In genomic region chr11:109257824-109258223, GRCm38 (mm10) we compare ENCODE assay signal across 25 mouse cellular contexts. TPM values are rescaled to one million over a fixed set of nuclear protein-coding genes. Genes with fewer than 3 reads are reported as not detected.
DNase-seq lines count a peak whose midpoint lies in the region; TF ChIP-seq lines count a peak whose summit lies in the region.
"Had no signal": no experiment of that assay in that cellular context is flagged by ENCODE, and none has a peak within 500 bp of the region (broad histone marks: within the 10 kb centered on the region; RNA-seq: fewer than 3 reads in every experiment).

No protein-coding gene starts in this region.

- no peaks in the 10 kb centered on the region; the same call in 1 of the 2 replicates for H3K4me1 ChIP-seq in lung, adult 2 months (ENCODE audit: control insufficient read depth, insufficient read depth, low read length)
- H3K4me1 ChIP-seq: forebrain, embryonic 12.5 days; heart, embryonic 13.5 days; hindbrain, embryonic 10.5 days had no signal

- H3K27ac ChIP-seq in gastrocnemius, adult 2 months = no peak overlapping the region
- H3K27ac ChIP-seq in layer of hippocampus, adult 2 months = no peak overlapping the region
- H3K27ac ChIP-seq: embryonic facial prominence, embryonic 10.5 days; embryonic facial prominence, embryonic 13.5 days; forebrain, embryonic 12.5 days; heart, embryonic 10.5 days; heart, embryonic 13.5 days; hindbrain, embryonic 10.5 days had no signal

- no peak for DNase-seq in gastrocnemius, adult 2 months
- DNase-seq in gastrocnemius, adult 8-10 months (ENCODE audit: low spot score in 2 of 2) = no peak
- no peak for DNase-seq in layer of hippocampus, adult 2 months (ENCODE audit: low spot score in 2 of 2)
- no peak for DNase-seq in layer of hippocampus, postnatal 25 days (ENCODE audit: extremely low spot score in 1 of 2, low spot score in 1 of 2)
- peak; percentile 16 for DNase-seq in lung, postnatal 14 days
- DNase-seq in lung, adult 2 months = no peak
- peak; percentile 10 for DNase-seq in thymus, postnatal 14 days
- no peak for DNase-seq in thymus, postnatal 25 days
- DNase-seq: adrenal gland, adult 8-10 months; adrenal gland, postnatal 25 days; cerebellum, adult 11-12 months; cerebellum, adult 8-10 months; cerebellum, postnatal 36 days; embryo, embryonic 11 days; gastrocnemius, postnatal 14 days; heart, postnatal 36 days had no signal

- peak; percentile 44 for TF ChIP-seq CTCF in gastrocnemius, adult 2 months (IDR thresholded peaks at IDR 0.05)
- peak; percentile 52 for TF ChIP-seq CTCF in layer of hippocampus, adult 2 months (conservative IDR thresholded peaks at IDR 0.05)
- TF ChIP-seq CTCF in lung, adult 2 months (IDR thresholded peaks at IDR 0.05; ENCODE audit: insufficient read depth, low read length) = no peak

- intact Hi-C loops in gastrocnemius, adult 2 months (cut with DNase I) = no loop called here

- no peak for TF ChIP-seq POLR2A in lung, adult 2 months (IDR thresholded peaks at IDR 0.05; ENCODE audit: borderline replicate concordance, extremely low read depth, low read depth, low read length)

- WGBS in lung, adult 2 months = 85% methylated on average over 2 of the region's 2 CpGs

- no peak overlapping the region for H3K4me3 ChIP-seq in gastrocnemius, adult 2 months
- no peak overlapping the region for H3K4me3 ChIP-seq in layer of hippocampus, adult 2 months
- no peak overlapping the region for H3K4me3 ChIP-seq in lung, adult 2 months (replicated peaks; ENCODE audit: extremely low read depth, low read depth, low read length)
- H3K4me3 ChIP-seq: embryonic facial prominence, embryonic 10.5 days; embryonic facial prominence, embryonic 13.5 days; erythroblast, embryonic 14.5 days; forebrain, embryonic 12.5 days; forebrain, embryonic 15.5 days; heart, embryonic 10.5 days; heart, embryonic 13.5 days; hindbrain, embryonic 10.5 days; hindbrain, embryonic 13.5 days had no signal

RNA-seq across cellular contexts. Expression of gene Rgs9, which starts 40.1 kb away (rescaled TPM):
- total RNA-seq in gastrocnemius, adult 2 months (2021) = under 1 TPM; 0.13 to 0.20 TPM
- total RNA-seq in gastrocnemius, adult 8-10 months (2022) = not detected
- total RNA-seq in layer of hippocampus, adult 2 months (2021) = 10 to 100 TPM; 15.1 to 16.2 TPM
- 10 to 100 TPM; 12.5 TPM for total RNA-seq in layer of hippocampus, postnatal 25 days (2021)
- polyA plus RNA-seq in lung, adult 2 months (2012; rRNA removed) = 10.7 and 11.5 TPM in 2 replicates
- polyA plus RNA-seq: erythroblast, embryonic 14.5 days had no signal

Comparison
In these comparisons a context has a peak if more than half of its experiments do, and no peak if none do; other contexts are left out.
1. DNase-seq: peak in lung, postnatal 14 days (single experiment) and thymus, postnatal 14 days (single experiment); none in gastrocnemius, adult 2 months (single experiment), gastrocnemius, adult 8-10 months (0 of 2), layer of hippocampus, adult 2 months (0 of 2), layer of hippocampus, postnatal 25 days (0 of 2), lung, adult 2 months (single experiment) and thymus, postnatal 25 days (single experiment).
2. RNA of gene Rgs9, which starts 40.1 kb away (total RNA-seq): 15.1 to 16.2 TPM in layer of hippocampus, adult 2 months and 12.5 TPM in layer of hippocampus, postnatal 25 days; 0.13 to 0.20 TPM in gastrocnemius, adult 2 months and not detected in gastrocnemius, adult 8-10 months; every median in the first group is over 10 times any median in the second.